Mouse (Mus musculus): ENCODE results near the gene Plcxd2.

Gene Plcxd2

DNA sequence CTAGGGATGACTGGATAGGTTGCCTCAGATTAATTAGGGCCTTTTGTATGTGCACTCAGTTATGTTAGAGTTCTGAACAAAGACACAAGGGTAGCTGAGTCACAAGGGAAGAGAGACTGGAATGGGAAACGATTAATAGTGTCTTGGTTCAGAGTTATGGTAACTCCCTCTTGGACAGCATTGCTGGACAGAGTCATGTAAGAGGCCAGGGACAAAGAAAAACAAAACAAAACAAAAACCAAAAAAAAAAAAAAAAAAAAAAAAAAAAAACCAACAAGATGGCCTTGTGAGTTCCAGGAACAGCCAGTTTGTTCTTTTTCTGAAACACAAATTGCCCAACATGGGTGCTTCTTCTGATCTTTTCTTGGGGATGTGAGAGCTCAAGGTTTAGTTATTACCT lies 23.8 kb downstream of the Plcxd2 start:
- DNase-seq (ENCODE audit: low spot score): no peak

DNA sequence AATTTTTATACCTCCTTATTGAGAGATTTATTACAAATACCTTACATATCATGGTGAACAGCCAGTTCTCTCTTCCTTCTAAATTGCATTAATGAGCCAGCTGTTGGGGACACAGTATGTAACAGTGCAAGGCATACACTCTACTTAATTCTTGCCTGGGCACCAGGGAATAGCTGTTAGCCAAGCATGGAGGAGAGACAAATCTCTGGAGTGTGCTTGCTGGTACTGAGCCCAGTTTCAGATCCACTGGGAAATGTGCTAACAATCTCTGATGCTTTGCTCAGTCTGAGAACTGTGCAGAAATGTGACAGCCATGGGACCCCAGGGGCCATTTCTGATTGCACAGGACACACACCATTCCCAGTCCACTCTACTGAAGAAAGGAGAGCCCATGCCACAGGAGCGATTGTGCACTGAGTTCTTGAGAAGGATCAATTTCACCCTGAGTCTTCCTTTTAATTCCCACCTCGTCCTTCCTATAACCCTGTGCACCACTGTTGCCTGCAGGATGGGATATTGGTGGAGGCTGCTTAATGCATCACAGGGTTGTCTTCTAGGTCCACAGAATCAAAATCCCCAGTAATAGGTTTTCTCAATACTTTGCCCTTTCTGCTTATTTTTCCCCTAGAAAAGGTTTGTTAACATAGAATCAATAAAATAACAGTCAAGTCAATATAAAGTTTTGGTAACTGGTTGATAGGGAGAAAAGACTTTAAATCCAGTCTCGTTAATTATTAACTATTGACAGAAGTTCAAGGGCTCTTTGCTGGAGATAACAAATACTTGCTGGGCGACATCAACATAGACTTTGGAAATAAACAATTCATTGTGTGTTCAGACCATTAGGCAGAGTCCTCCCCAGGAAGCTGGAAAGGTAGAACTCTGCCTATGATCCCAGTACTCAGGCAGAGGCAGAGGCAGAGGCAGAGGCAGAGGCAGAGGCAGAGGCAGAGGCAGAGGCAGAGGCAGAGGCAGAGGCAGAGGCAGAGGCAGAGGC lies 25.1 kb downstream of the Plcxd2 start:
- DNase-seq (ENCODE audit: low spot score): no peak

DNA sequence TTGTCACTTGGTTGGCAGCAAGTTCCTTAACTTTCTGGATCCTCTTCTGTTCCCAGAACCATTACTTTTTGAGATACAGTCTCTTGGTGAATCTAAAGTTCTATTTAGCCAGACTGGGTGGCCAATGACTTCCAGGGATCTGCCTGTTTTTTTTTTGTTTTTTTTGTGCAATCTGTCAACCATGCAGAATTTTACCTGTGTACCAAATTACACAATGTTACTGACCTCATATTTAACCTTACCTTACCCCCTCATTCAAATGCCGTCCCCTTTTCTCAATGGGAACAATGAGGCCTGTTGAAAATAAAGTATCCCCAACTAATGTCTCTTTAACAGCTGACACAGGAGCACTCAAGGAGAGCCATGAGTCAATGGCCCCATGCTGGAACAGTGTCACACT lies 33.8 kb downstream of the Plcxd2 start:
- DNase-seq (ENCODE audit: low spot score): no peak

DNA sequence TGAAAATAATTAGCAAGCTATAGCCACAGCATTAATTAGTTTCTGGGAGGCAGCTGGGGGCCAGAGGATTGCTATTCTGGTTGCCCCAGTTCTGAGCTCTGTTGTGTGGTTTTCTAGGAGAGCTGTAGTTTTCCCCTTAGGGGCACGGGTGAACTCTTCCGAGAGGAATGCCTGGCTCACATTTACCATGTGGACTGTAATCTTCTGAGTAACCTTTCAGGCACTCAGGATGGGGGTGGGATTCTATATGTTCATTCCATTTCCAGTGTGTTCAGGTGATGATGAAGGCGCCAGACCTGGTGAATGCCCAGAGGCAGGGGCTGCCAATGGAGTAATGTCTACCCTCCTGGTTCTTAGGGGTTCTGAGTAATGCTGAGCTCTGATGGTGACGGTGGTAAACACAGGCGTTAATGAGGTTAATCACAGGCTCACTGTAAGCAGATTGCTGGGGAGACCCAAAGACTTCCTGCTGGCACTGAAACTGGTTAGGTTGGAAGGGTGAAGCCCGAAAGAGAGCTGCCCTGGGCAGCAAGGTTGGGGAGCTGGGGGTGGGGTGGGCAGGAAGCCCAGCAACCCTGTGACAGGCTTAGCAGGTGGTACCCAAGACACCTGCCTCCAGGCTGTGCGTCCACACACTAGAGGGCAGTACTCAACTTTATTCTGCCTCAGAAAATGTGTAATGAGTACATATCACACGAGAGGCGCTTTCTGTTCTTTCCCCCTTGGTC lies 35.9 kb downstream of the Plcxd2 start:
- DNase-seq (ENCODE audit: low spot score): peak; percentile 35

DNA sequence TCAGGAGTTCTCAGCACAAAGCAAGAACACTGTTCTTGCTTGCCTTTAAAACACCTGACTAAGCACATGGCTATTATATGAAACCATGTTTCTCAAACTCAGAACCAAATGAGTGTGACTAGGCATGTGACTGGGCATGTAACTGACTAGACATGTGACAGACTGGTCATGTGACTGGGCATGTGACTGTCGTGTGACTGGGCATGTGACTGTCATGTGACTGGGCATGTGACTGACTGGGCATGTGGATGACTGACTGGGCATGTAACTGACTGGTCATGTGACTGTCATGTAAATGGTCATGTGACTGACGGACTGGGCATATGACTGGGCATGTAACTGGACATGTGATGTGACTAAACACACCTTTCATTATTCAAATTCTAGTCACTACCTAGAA lies 39.8 kb downstream of the Plcxd2 start:
- no peak for DNase-seq (ENCODE audit: low spot score)

DNA sequence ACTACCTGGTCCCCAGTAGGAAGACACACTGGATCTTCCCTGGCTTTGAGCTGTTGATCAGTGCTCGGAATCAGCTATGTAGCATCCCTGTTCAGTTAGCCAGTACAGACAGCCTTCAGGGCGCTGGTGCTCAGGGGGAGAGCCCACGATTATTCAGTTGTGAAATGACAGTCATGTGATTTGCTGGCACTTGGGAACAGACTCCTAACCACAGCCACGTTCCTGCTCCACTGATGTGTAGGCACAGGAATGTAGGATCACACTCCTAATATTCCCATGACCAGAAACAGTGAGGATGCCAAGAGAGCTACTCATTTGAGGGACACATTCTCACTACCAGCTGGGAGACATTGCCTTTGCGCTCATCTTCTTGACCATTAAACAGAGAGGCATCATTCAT lies 41.3 kb downstream of the Plcxd2 start:
- no peak for DNase-seq (ENCODE audit: low spot score)

DNA sequence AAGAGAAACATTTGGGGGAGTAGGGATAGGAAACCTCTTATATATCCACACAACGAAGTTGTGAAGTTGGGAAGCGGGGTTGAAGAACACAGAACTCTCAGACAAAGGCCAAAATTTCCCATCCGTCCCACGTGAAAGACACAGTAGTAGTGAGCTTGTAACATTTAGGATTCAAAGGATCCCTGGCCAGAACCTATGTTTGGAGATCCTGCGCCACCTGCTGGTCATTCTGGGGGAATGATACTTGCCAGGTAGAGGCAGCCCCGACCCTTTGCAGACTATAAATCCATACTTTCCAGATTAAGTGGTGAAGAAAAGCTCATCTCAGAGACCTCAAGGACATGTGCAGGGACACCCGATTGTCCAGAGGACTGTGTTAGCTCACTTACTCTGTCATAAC lies 42.5 kb downstream of the Plcxd2 start:
- DNase-seq (ENCODE audit: low spot score): peak; percentile 80

DNA sequence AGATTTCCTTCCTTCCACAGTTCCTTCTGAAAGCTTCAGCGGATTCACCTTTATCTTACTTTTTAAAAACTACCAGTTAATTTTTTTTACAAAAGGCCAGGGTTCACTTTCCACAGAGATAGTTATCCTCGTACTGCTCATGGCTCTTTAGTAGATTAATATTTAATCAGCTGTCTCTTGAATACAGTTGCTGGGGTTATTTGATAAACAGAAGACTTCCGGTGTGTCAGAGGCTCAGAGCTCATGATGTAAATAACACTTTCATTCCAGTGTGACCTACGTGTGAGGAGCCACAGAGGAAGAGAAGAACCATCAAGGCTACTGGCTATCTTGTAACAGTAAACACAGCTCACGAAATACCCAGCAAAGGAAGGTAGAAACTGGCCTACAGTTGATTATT lies 43.4 kb downstream of the Plcxd2 start:
- DNase-seq (ENCODE audit: low spot score): no peak

DNA sequence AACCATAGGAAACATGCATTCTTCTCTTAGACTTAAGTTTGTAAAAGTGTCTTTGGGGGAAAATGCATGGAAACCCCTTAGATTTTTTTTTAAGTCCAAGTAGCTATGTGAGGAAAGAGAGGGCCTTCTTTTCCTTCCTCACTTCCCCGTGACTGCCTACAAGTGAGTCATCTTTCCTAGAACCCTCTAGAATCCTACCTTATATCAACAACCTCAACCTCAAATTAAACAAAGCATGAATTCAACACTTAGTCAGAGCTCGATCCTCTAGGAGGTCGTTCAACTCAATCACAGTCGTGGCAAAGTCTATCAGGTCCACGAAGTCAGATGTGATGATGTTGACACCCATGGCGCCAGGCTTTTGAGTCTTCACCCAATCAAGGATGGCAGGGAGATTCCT lies 45.2 kb downstream of the Plcxd2 start:
- no peak for DNase-seq (ENCODE audit: low spot score)

DNA sequence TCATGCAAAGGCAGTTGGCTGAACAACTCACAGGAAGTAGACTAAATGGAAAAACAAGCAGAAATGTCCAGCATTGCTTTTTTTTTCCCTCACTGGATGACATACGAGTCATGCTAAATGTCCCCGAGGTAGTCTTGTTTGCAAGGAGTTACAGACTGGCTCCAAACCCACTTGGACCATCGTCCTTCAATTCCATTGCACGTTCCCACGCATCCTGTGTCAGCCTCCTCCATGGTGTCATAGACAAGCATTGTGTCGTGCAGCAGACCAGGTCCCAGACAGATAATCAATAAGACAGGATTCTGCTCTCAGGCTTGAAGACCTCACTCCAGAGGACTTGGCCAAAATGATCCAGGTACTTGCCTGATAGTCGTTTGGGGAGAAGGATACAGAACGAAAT lies 46.2 kb downstream of the Plcxd2 start:
- no peak for DNase-seq (ENCODE audit: low spot score)

DNA sequence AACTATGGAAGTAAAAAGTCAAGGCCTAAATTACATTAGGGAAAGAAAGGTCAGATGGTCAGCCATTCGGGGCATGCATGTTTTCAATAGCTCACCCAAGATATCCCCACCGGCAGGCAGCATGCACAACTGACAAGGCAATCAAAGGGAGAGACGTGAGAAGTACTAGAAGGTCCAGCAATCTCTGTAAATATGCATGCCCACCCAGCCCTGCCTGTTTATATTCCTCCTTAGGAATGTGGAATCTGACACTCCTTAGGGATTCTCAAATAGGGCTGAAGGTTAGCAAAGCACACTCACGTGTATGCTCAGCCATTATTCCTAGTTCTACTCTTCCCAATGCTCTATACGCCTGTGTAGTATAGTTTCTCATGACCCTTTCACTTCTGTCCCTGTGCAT lies 46.9 kb downstream of the Plcxd2 start:
- DNase-seq (ENCODE audit: low spot score): no peak

DNA sequence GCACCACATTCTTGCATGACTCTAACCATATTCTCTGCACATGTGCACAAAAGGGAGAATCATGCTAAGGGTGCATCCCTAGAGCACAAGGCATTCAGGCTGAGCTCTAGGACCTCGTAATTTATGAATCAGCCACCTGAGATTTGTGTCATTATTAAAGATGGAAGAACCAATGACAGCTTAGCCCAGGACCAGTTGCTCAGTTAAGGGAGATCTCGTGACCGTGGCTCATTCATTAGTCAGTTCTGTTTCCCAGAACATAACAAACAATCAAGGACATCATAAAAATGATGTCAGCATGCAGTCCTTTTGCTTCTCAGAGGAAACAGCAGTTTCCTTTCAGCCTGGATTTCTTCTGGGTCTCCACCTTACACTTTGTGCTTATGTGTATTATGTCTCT lies 49.0 kb downstream of the Plcxd2 start:
- DNase-seq (ENCODE audit: low spot score): no peak

DNA sequence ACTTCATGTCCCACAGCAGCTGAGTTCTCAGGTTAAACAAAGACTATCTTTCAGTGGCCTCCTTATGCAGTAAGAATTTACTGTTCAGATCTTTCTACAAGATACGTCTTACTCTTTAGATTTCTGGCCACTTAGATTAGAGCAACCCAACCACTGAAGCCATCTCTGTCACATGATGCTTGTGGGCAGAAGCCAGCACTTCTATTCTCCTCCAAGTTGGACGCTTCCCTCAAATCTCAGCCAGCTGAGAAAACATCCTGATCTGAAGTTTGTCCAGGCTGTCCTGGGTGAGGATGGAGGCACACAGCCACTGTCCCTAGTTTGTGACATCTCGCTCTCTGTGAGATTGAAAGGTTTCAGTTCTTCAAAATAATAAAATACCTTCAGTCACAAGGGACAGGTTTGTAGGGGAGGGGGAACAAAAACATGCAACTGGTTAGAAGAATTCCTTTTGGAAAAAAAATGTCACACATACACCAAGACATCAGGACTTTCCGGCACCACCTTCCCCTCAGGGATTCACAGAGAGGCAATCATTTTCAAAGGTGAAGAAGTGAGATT lies 53.5 kb downstream of the Plcxd2 start:
- DNase-seq (ENCODE audit: low spot score): no peak

DNA sequence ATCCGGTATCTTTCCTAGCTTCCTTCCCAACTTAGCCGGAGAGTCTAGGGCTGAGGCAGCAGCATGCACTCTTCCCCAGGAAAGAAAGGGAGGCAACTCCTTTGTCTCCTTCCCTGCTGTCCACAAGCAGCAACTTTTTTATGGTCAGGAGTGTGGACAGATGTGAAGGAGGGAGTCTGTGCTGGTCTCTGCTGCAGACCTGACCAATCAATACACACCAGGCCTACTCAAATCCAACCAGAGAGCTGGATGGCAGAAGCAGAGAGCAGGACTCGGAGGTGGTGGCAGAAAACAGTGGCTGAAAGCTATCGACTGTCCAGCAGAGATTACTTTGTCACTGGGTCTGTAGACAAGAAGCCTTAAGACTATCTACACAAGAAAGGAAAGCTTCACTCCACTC lies 56.6 kb downstream of the Plcxd2 start, which contains the start of gene Phldb2:
Gene Phldb2 (minus strand): TSS at position 205 of the 400 bp plus-strand sequence.
- DNase-seq (ENCODE audit: low spot score): no peak

DNA sequence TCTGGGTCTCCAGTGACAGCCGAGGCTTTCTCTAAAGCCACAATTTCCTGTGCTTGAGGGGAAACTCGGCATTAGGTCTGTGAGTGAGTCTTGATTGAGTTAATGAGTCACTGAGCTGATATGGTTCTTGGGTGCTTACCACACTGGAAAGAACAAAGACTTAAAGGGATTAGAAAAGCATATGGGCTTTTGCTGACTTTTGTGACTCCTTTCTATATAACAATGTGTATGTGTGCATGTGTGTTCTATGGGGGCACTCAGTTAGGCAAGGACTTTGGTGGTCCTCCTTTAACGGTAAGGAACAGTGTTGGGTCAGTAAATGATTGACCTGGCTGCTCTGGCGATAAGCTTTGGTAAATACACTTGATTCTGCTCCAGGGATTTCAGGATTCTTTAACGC lies 57.5 kb downstream of the Plcxd2 start:
- DNase-seq (ENCODE audit: low spot score): no peak

DNA sequence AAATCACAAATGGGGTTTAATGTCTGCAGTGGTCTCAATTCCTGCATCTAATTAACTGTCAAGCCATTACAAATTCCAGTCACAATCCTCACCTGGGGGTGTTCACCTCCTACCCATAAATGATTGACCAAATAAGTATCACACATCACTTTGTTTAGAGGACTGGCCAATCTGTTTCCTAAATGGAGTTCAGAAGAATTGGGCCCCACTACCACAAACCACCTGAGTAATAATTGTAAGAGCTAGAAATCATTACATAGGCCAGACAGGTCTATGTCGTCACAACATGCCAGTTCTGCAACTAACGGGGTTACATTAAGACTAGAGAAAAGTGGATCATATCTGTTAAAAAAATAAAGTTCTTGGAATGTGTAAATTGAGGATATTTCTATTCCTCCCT lies 58.0 kb downstream of the Plcxd2 start:
- no peak for DNase-seq (ENCODE audit: low spot score)

DNA sequence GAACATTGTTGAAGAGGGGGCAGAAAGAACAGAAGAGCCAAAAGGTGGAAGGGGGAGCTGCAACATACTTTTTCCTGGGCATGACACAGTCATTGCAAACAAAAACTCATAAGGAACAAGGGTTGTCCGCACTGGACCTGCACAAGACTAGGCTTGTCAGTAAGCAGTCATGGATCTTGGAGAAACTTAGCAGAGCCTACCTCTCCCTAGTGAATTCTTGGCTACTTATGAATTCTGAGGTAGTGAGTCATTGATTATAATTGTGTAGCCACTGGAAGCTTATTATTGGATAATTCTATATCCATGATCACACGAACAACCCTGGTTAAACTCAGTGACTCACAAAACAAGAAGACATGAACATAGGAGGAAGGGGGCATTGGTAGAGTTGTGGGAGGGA lies 63.7 kb downstream of the Plcxd2 start:
- DNase-seq (ENCODE audit: low spot score): peak; percentile 40

DNA sequence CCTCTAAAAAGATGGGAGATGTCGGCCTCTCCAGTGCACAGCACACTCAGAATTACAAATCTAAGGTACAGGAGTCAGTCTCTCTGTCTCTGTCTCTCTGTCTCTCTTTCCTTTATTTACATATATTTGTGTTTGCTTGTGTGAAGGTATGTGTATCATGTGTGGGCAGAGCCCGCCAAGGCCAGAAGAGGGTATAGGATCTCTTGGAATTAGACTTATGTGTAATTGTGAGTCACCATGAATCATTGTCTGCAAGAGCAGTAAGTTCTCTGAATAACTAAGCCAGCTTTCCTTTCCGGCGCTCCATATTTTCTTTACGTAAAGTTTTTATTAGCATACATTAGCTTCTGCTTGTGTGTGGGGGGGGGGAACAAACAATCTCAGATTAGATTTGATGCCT lies 64.4 kb downstream of the Plcxd2 start:
- DNase-seq (ENCODE audit: low spot score): no peak

DNA sequence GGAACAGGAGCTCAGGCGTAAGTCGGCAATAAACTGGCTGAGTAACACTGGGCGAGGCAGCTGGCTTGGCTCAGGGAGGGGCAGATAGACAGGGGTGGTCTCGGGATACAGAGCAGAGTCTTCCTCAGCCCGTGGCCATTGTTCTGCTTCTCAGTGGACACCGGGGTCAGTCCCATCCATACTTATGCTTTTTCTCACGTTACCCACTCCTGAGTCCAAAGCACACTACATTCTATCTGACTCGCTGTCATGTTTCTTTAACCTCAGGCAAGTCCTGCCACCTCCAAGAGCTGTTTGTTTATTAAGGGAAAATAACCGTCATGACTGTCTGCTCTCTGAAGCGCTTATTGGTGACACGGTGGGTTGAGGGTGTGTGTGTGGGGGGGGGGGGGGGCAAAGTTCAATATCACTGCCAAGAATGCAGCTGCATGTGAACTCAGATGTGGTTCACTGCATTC lies 64.8 kb downstream of the Plcxd2 start:
- no peak for DNase-seq (ENCODE audit: low spot score)

DNA sequence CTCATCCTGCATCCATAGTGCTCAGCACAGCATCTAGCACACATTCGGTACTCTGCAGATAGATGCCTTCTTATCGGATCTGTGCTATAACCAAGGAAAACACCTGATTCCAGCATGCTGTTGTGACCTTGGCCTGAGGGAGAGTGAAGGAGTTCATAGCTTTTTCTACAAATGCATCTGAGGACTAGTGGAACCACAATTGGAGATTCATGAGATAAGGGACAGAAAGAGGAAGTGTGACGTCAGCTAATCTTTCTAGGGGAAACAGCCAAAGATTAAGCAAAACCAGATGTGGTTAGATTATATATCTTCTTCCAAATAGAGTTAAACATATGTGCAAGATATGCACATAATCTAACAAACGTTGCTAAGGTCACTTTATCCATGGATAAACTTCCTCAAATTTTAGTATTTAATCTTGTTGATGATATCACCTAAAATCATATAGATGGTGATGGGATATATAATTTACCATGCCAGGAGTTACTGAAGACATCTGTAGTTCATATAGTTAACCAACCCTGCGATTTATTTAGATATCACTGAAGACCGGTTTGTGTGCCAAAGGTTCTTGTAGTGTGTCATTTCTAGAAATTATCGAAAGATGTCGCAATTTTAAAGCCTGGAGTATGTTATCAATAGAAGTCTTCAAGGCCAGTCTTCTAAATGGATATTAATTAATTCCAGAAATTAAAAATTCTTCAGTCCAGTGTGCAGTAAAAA lies 67.7 kb downstream of the Plcxd2 start:
- DNase-seq (ENCODE audit: low spot score): no peak

DNA sequence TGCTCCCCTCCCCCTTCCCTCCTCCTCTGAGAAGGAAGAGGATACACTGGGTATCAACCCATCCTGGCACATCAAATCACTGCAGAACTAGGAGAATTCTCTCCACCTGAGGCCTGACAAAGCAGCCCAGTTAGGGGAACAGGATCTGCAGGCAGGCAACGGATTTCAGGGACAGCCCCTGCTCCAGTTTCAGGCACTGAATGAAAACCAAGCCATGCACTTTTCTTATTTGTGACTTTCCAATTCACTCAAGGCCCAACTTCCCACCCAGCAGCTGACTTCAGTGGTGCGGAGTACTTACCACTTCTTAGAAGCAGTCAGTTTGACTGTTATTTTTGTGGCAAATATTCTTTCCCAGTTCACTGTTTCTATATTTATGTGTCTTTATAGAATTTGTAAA lies 69.3 kb downstream of the Plcxd2 start:
- DNase-seq (ENCODE audit: low spot score): no peak

DNA sequence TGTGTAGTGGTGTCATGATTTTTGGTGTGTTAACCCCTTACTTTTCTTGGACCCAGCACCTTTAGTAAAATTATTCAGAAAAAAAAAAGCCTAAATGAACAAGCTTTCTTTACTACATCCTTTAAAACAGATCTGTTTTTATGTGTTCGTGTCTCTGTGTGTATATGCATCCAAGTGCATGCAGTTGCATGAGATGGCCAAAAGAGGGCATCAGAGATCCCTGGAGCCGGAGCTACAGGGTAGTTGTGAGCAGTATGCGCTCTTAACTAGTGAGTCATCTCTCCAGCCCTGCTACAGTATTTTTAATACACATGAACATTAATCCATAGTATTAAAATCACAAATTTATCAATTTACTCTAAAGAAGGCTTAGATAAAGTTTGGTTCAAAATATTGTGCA lies 70.6 kb downstream of the Plcxd2 start:
- DNase-seq (ENCODE audit: low spot score): no peak
